Comparison of ENCODE assay signal across 8 mouse cellular contexts in the genomic region with DNA sequence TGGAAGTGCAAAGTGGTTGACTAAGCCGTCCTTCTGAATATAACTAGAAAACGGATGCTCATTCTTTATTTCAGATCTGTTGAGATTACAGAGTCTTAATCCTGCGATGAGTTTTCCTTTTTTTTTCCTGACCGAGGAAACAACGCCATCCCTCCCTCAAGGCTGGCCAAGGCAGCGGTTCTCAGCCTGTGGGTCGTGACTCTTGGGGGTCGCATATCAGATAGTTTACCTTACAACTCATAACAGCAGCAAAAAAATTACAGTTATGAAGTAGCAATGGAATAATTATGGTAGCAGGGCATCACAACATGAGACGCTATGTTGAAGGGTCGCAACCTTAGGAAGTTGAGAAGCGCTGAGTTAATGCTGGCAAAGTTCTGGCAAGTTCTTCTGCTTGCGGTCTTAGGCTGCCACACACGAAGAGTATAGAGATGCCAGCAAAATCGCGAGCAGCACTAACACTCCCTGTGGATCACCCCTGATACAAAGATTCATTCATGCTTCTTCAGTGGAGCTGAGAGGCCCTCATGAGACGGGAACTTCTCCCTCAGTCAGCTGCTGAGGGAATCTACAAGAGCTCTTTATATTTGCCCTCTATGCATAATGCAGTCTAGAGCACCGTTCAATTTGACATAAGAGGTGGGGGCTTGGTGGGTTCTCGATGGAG. TPM values are rescaled to one million over a fixed set of nuclear protein-coding genes. Genes with fewer than 3 reads are reported as not detected.
DNase-seq lines count a peak whose midpoint lies in the region; ATAC-seq and TF ChIP-seq lines count a peak whose summit lies in the region.

No protein-coding gene starts in this region.

- 45% methylated on average over 18 of the region's 18 CpGs for WGBS in heart, embryonic 13.5 days
- WGBS in heart, postnatal 0 days: 43% methylated on average over 18 of the region's 18 CpGs
- 55% methylated on average over 18 of the region's 18 CpGs for WGBS in midbrain, embryonic 10.5 days

- peak; percentile 10 for TF ChIP-seq EP300 in heart, postnatal 0 days (IDR thresholded peaks at IDR 0.05; ENCODE audit: low read depth)

- H3K4me3 ChIP-seq in heart, embryonic 13.5 days: peak overlapping the region; percentile 89
- H3K4me3 ChIP-seq in G1E (ENCODE audit: low read depth, low read length): peak overlapping the region; percentile 4; the same call in 1 of the 2 replicates
- peak overlapping the region; percentile 91 for H3K4me3 ChIP-seq in heart, postnatal 0 days (ENCODE audit: low read depth, low read length)
- peak overlapping the region; percentile 88 for H3K4me3 ChIP-seq in midbrain, embryonic 10.5 days

- H3K27me3 ChIP-seq in heart, embryonic 13.5 days (replicated peaks): no peaks in the 10 kb centered on the region
- peaks cover 14% of the 10 kb centered on the region for H3K27me3 ChIP-seq in G1E (ENCODE audit: insufficient read depth, low read length)
- no peaks in the 10 kb centered on the region for H3K27me3 ChIP-seq in heart, postnatal 0 days (ENCODE audit: control insufficient read depth, insufficient read depth, low read length)
- H3K27me3 ChIP-seq in midbrain, embryonic 10.5 days (ENCODE audit: low read depth, poor library complexity, severe bottlenecking): no peaks in the 10 kb centered on the region

- ATAC-seq in heart, embryonic 13.5 days (ENCODE audit: extremely low read depth, insufficient number of reproducible peaks, low FRiP score, low TSS enrichment): no peak
- ATAC-seq in G1E (ENCODE audit: extremely low read depth, insufficient number of reproducible peaks, low FRiP score, poor library complexity, severe bottlenecking): no peak
- ATAC-seq in heart, postnatal 0 days (ENCODE audit: insufficient read depth, low read depth): no peak

- DNase-seq in heart, postnatal 36 days: no peak
- DNase-seq in G1E (ENCODE audit: low spot score): no peak
- DNase-seq in heart, postnatal 0 days (ENCODE audit: low spot score): no peak
- DNase-seq in midbrain, embryonic 10.5 days (ENCODE audit: low spot score): no peak
- DNase-seq in ovary, postnatal 10 days (ENCODE audit: low spot score): no peak
- no peak for DNase-seq in adrenal gland, postnatal 25 days
- DNase-seq in gastrocnemius, postnatal 10 days: no peak

- peak overlapping the region; percentile 66 for H3K4me2 ChIP-seq in heart, embryonic 13.5 days
- peak overlapping the region; percentile 65 for H3K4me2 ChIP-seq in heart, postnatal 0 days (ENCODE audit: low read depth, low read length)

- intact Hi-C loops in heart, postnatal 36 days (cut with DNase I): loop anchor here (5.0 kb wide), 1 partner anchor 107 kb away; no protein-coding TSS in a partner anchor

- H3K9ac ChIP-seq in heart, embryonic 13.5 days: peak overlapping the region; percentile 51
- H3K9ac ChIP-seq in heart, postnatal 0 days (replicated peaks; ENCODE audit: low read depth, low read length): 0 out of 2 replicates have a peak overlapping the region, but pooled peaks have one; percentile 26

- no peaks in the 10 kb centered on the region for H3K9me3 ChIP-seq in heart, embryonic 13.5 days
- H3K9me3 ChIP-seq in G1E (replicated peaks): peaks cover 4% of the 10 kb centered on the region; the same call in 1 of the 2 replicates
- no peaks in the 10 kb centered on the region for H3K9me3 ChIP-seq in heart, postnatal 0 days (replicated peaks; ENCODE audit: control insufficient read depth, low read length)
- H3K9me3 ChIP-seq in midbrain, embryonic 10.5 days (replicated peaks): no peaks in the 10 kb centered on the region

- no peak for TF ChIP-seq CTCF in G1E (IDR thresholded peaks at IDR 0.05; ENCODE audit: low read depth, low read length)
- no peak for TF ChIP-seq CTCF in heart, postnatal 0 days (IDR thresholded peaks at IDR 0.05; ENCODE audit: low read depth)

- H3K27ac ChIP-seq in heart, embryonic 13.5 days (replicated peaks): peak overlapping the region; percentile 53; the same call in 1 of the 2 replicates
- peak overlapping the region; percentile 58; the same call in 1 of the 2 replicates for H3K27ac ChIP-seq in heart, postnatal 0 days (ENCODE audit: low read depth)
- peak overlapping the region; percentile 98 for H3K27ac ChIP-seq in midbrain, embryonic 10.5 days (replicated peaks)

- H3K36me3 ChIP-seq in heart, embryonic 13.5 days: peaks cover 26% of the 10 kb centered on the region
- H3K36me3 ChIP-seq in G1E (replicated peaks): peaks cover 27% of the 10 kb centered on the region
- H3K36me3 ChIP-seq in heart, postnatal 0 days (replicated peaks; ENCODE audit: control insufficient read depth, insufficient read depth, low read length): peaks cover 7% of the 10 kb centered on the region
- peaks cover 30% of the 10 kb centered on the region for H3K36me3 ChIP-seq in midbrain, embryonic 10.5 days

- H3K4me1 ChIP-seq in heart, embryonic 13.5 days: peaks cover 30% of the 10 kb centered on the region
- H3K4me1 ChIP-seq in G1E (ENCODE audit: insufficient read depth, low read depth, low read length): peaks cover 32% of the 10 kb centered on the region
- peaks cover 9% of the 10 kb centered on the region for H3K4me1 ChIP-seq in heart, postnatal 0 days (ENCODE audit: control insufficient read depth, insufficient read depth)
- peaks cover 38% of the 10 kb centered on the region for H3K4me1 ChIP-seq in midbrain, embryonic 10.5 days

RNA-seq across cellular contexts. Expression of gene Top2a, which starts 0.6 kb away (rescaled TPM):
- polyA plus RNA-seq in heart, embryonic 13.5 days (2015; fragmentation: Nextera tagmentation; extraction: Ambion mirVana): 158 and 170 TPM in 2 replicates
- 1 to 10 TPM; 3.9 to 4.6 TPM for total RNA-seq in heart, postnatal 36 days (2021)
- total RNA-seq in G1E (2014; fragmentation: Nextera tagmentation) (426 and 497 TPM in 2 replicates), G1E (2017) (717 and 752 TPM in 2 replicates)
- 29.0 and 89.9 TPM in 2 replicates for polyA plus RNA-seq in G1E (2012)
- 52.9 and 91.1 TPM in 2 replicates for total RNA-seq in heart, postnatal 0 days (2014; rRNA removed; ENCODE audit: low replicate concordance)
- 38.2 and 38.9 TPM in 2 replicates for polyA plus RNA-seq in heart, postnatal 0 days (2015; fragmentation: Nextera tagmentation; extraction: Ambion mirVana)
- 357 and 364 TPM in 2 replicates for polyA plus RNA-seq in midbrain, embryonic 10.5 days (2016; fragmentation: Nextera tagmentation; extraction: Ambion mirVana)
- 28.2 and 39.3 TPM in 2 replicates for total RNA-seq in adrenal gland, postnatal 25 days (2021)
- 10 to 100 TPM; 33.9 to 43.9 TPM for total RNA-seq in gastrocnemius, postnatal 10 days (2021)

RNA-seq across cellular contexts. Expression of gene Igfbp4, which starts 16.4 kb away (rescaled TPM):
- polyA plus RNA-seq in heart, embryonic 13.5 days (2015; fragmentation: Nextera tagmentation; extraction: Ambion mirVana): 371 and 397 TPM in 2 replicates
- 10 to 100 TPM; 80.6 to 93.5 TPM for total RNA-seq in heart, postnatal 36 days (2021)
- total RNA-seq in G1E (2014; fragmentation: Nextera tagmentation) (not detected in 2 replicates), G1E (2017) (0.98 and 1.3 TPM in 2 replicates)
- polyA plus RNA-seq in G1E (2012): 2.2 and 3.6 TPM in 2 replicates
- total RNA-seq in heart, postnatal 0 days (2014; rRNA removed; ENCODE audit: low replicate concordance): 221 and 277 TPM in 2 replicates
- 186 and 201 TPM in 2 replicates for polyA plus RNA-seq in heart, postnatal 0 days (2015; fragmentation: Nextera tagmentation; extraction: Ambion mirVana)
- 290 and 322 TPM in 2 replicates for polyA plus RNA-seq in midbrain, embryonic 10.5 days (2016; fragmentation: Nextera tagmentation; extraction: Ambion mirVana)
- 50.5 and 61.1 TPM in 2 replicates for total RNA-seq in adrenal gland, postnatal 25 days (2021)
- total RNA-seq in gastrocnemius, postnatal 10 days (2021): 100 to 1,000 TPM; 172 to 198 TPM

RNA-seq across cellular contexts. Expression of gene Gjd3, which starts 41.8 kb away (rescaled TPM):
- 1.3 and 3.3 TPM in 2 replicates for polyA plus RNA-seq in heart, embryonic 13.5 days (2015; fragmentation: Nextera tagmentation; extraction: Ambion mirVana)
- under 1 TPM; 0.33 to 0.36 TPM for total RNA-seq in heart, postnatal 36 days (2021)
- total RNA-seq in G1E (2014; fragmentation: Nextera tagmentation) (not detected in 2 replicates), G1E (2017) (not detected in 2 replicates)
- polyA plus RNA-seq in G1E (2012): not detected in 2 replicates
- 4.2 and 14.7 TPM in 2 replicates for total RNA-seq in heart, postnatal 0 days (2014; rRNA removed; ENCODE audit: low replicate concordance)
- polyA plus RNA-seq in heart, postnatal 0 days (2015; fragmentation: Nextera tagmentation; extraction: Ambion mirVana): 5.8 and 6.3 TPM in 2 replicates
- polyA plus RNA-seq in midbrain, embryonic 10.5 days (2016; fragmentation: Nextera tagmentation; extraction: Ambion mirVana): 0.16 TPM in 1 of 2 replicates, not detected in the other
- total RNA-seq in adrenal gland, postnatal 25 days (2021): not detected in 2 replicates
- total RNA-seq in gastrocnemius, postnatal 10 days (2021): not detected

Comparison
In these comparisons a context has a peak if more than half of its experiments do, and no peak if none do; other contexts are left out.
1. H3K4me3 ChIP-seq: peak in every context shown above with its lines; median percentile 91 in heart, postnatal 0 days; 89 in heart, embryonic 13.5 days; 88 in midbrain, embryonic 10.5 days; 4 in G1E.
2. RNA of gene Igfbp4, which starts 16.4 kb away (total RNA-seq): 221 to 277 TPM in heart, postnatal 0 days, 172 to 198 TPM in gastrocnemius, postnatal 10 days, 80.6 to 93.5 TPM in heart, postnatal 36 days and 50.5 to 61.1 TPM in adrenal gland, postnatal 25 days; 0.98 to 1.3 TPM in G1E; every median in the first group is over 10 times any median in the second.
3. Peak in every context shown above with its lines, with median percentiles within 50 percentile points of each other: H3K27ac ChIP-seq.